Comparison of ENCODE assay signal across 9 mouse cellular contexts in genomic region chr16:35156832-35157231, GRCm38 (mm10). TPM values are rescaled to one million over a fixed set of nuclear protein-coding genes. Genes with fewer than 3 reads are reported as not detected.
DNase-seq lines count a peak whose midpoint lies in the region; ATAC-seq lines count a peak whose summit lies in the region.
"Had no signal": no experiment of that assay in that cellular context is flagged by ENCODE, and none has a peak within 500 bp of the region (broad histone marks: within the 10 kb centered on the region; RNA-seq: fewer than 3 reads in every experiment).

No protein-coding gene starts in this region.

- H3K4me3 ChIP-seq in kidney, embryonic 16.5 days (ENCODE audit: low read length), result 0 out of 2 replicates have a peak overlapping the region, but pooled peaks have one; percentile 63
- H3K4me3 ChIP-seq in embryonic facial prominence, embryonic 12.5 days, result peak overlapping the region; percentile 75; the same call in 1 of the 2 replicates
- H3K4me3 ChIP-seq in hindbrain, embryonic 12.5 days, result peak overlapping the region; percentile 67
- H3K4me3 ChIP-seq in midbrain, embryonic 14.5 days (replicated peaks; ENCODE audit: low read depth, low read length), result peak overlapping the region; percentile 81

- 77% methylated on average over 21 of the region's 21 CpGs for WGBS in kidney, embryonic 16.5 days
- WGBS in embryonic facial prominence, embryonic 12.5 days, result 82% methylated on average over 21 of the region's 21 CpGs
- 76% methylated on average over 21 of the region's 21 CpGs for WGBS in hindbrain, embryonic 12.5 days
- 79% methylated on average over 21 of the region's 21 CpGs for WGBS in midbrain, embryonic 14.5 days

- no peak overlapping the region for H3K27ac ChIP-seq in kidney, embryonic 16.5 days (ENCODE audit: low read length)
- H3K27ac ChIP-seq in embryonic facial prominence, embryonic 12.5 days, result no peak overlapping the region
- no peak overlapping the region for H3K27ac ChIP-seq in hindbrain, embryonic 12.5 days
- H3K27ac ChIP-seq in midbrain, embryonic 14.5 days (replicated peaks; ENCODE audit: low read depth, low read length), result no peak overlapping the region

- peaks cover 14% of the 10 kb centered on the region for H3K4me1 ChIP-seq in kidney, embryonic 16.5 days (ENCODE audit: insufficient read depth, low read length)
- peaks cover 32% of the 10 kb centered on the region for H3K4me1 ChIP-seq in embryonic facial prominence, embryonic 12.5 days
- peaks cover 64% of the 10 kb centered on the region for H3K4me1 ChIP-seq in hindbrain, embryonic 12.5 days
- peaks cover 60% of the 10 kb centered on the region for H3K4me1 ChIP-seq in midbrain, embryonic 14.5 days (ENCODE audit: control insufficient read depth, insufficient read depth, low read length)

- no peaks in the 10 kb centered on the region for H3K9me3 ChIP-seq in kidney, embryonic 16.5 days (ENCODE audit: low read length)
- no peaks in the 10 kb centered on the region for H3K9me3 ChIP-seq in embryonic facial prominence, embryonic 12.5 days
- no peaks in the 10 kb centered on the region for H3K9me3 ChIP-seq in hindbrain, embryonic 12.5 days (replicated peaks)
- no peaks in the 10 kb centered on the region for H3K9me3 ChIP-seq in midbrain, embryonic 14.5 days (ENCODE audit: control insufficient read depth, low read length)

- peaks cover 63% of the 10 kb centered on the region for H3K27me3 ChIP-seq in kidney, embryonic 16.5 days (ENCODE audit: insufficient read depth, low read length)
- H3K27me3 ChIP-seq in embryonic facial prominence, embryonic 12.5 days, result peaks cover 55% of the 10 kb centered on the region
- peaks cover 48% of the 10 kb centered on the region for H3K27me3 ChIP-seq in hindbrain, embryonic 12.5 days
- peaks cover 28% of the 10 kb centered on the region for H3K27me3 ChIP-seq in midbrain, embryonic 14.5 days (ENCODE audit: control insufficient read depth, insufficient read depth, low read length)

- no peak overlapping the region for H3K9ac ChIP-seq in kidney, embryonic 16.5 days (replicated peaks; ENCODE audit: low read length)
- H3K9ac ChIP-seq in embryonic facial prominence, embryonic 12.5 days, result no peak overlapping the region
- no peak overlapping the region for H3K9ac ChIP-seq in hindbrain, embryonic 12.5 days
- no peak overlapping the region for H3K9ac ChIP-seq in midbrain, embryonic 14.5 days (replicated peaks; ENCODE audit: low read length)

- no peak for DNase-seq in kidney, postnatal 10 days
- no peak for DNase-seq in midbrain, embryonic 14.5 days
- DNase-seq in spleen, adult 18-20 months, result no peak
- no peak for DNase-seq in urinary bladder, adult 2 months (ENCODE audit: low spot score)
- DNase-seq in gastrocnemius, adult 8-10 months (ENCODE audit: low spot score in 2 of 2), result no peak

- ATAC-seq in kidney, embryonic 16.5 days (ENCODE audit: low FRiP score, low TSS enrichment), result no peak
- ATAC-seq in embryonic facial prominence, embryonic 12.5 days (ENCODE audit: insufficient number of reproducible peaks, insufficient read depth, low FRiP score, low TSS enrichment), result no peak
- no peak for ATAC-seq in hindbrain, embryonic 12.5 days (ENCODE audit: low FRiP score)
- no peak for ATAC-seq in midbrain, embryonic 14.5 days (ENCODE audit: low FRiP score, low TSS enrichment)

- no peak overlapping the region for H3K4me2 ChIP-seq in kidney, embryonic 16.5 days (replicated peaks; ENCODE audit: low read depth, low read length)
- peak overlapping the region; percentile 98 for H3K4me2 ChIP-seq in embryonic facial prominence, embryonic 12.5 days (replicated peaks)
- H3K4me2 ChIP-seq in hindbrain, embryonic 12.5 days (replicated peaks), result peak overlapping the region; percentile 92
- H3K4me2 ChIP-seq in midbrain, embryonic 14.5 days (ENCODE audit: low read length), result peak overlapping the region; percentile 79

- H3K36me3 ChIP-seq in kidney, embryonic 16.5 days (ENCODE audit: insufficient read depth, low read length), result no peaks in the 10 kb centered on the region
- no peaks in the 10 kb centered on the region for H3K36me3 ChIP-seq in embryonic facial prominence, embryonic 12.5 days
- H3K36me3 ChIP-seq in hindbrain, embryonic 12.5 days, result no peaks in the 10 kb centered on the region
- no peaks in the 10 kb centered on the region for H3K36me3 ChIP-seq in midbrain, embryonic 14.5 days (ENCODE audit: control insufficient read depth, insufficient read depth, low read length)
- H3K36me3 ChIP-seq: G1E had no signal

RNA-seq across cellular contexts. Expression of gene Adcy5, which starts 2.2 kb away (rescaled TPM):
- 0.60 and 0.80 TPM in 2 replicates for polyA plus RNA-seq in kidney, embryonic 16.5 days (2015; fragmentation: Nextera tagmentation; extraction: Ambion mirVana)
- polyA plus RNA-seq in embryonic facial prominence, embryonic 12.5 days (2016; fragmentation: Nextera tagmentation; extraction: Ambion mirVana), result 2.1 and 2.6 TPM in 2 replicates
- 4.4 and 4.5 TPM in 2 replicates for polyA plus RNA-seq in hindbrain, embryonic 12.5 days (2016; fragmentation: Nextera tagmentation; extraction: Ambion mirVana)
- 8.4 and 8.7 TPM in 2 replicates for polyA plus RNA-seq in midbrain, embryonic 14.5 days (2014; fragmentation: Nextera tagmentation; extraction: Ambion mirVana)
- 57.9 and 78.1 TPM in 2 replicates for polyA plus RNA-seq in urinary bladder, adult 2 months (2012; rRNA removed)
- 1 to 10 TPM; 1.2 to 2.9 (median 1.9) TPM for total RNA-seq in gastrocnemius, adult 8-10 months (2022)
- polyA plus RNA-seq: G1E had no signal
